Mouse (Mus musculus) induced T-regulatory cell, adult 2 months (primary cell): Measurements from ENCODE around the gene Zfp157.
"Not testable (repeated sequence)": the region's sequence is repeated elsewhere in the genome, so short reads cannot be mapped to it uniquely, and the experiment has no call there.

Source experiments
- DNase-seq: peaks from one replicate; pipeline ENCODE4 v3.0.0-alpha.2; 2012; ENCODE audit warnings: low read depth

The Zfp157 gene

GRCm38 (mm10) chr5:138441286-138442194 is at the start of gene Zfp157:
Gene Zfp157 (plus strand): TSS chr5:138441468.
- DNase-seq, result peak; percentile 93

GRCm38 (mm10) chr5:138397795-138398337 is 43.4 kb upstream of the Zfp157 start:
- no peak for DNase-seq

GRCm38 (mm10) chr5:138400431-138400830 is 40.8 kb upstream of the Zfp157 start:
- not testable (repeated sequence) for DNase-seq

- no peak for DNase-seq
Observed at GRCm38 (mm10) chr5:138458371-138458770, 17.1 kb downstream of the Zfp157 start.

GRCm38 (mm10) chr5:138459107-138459506 is 17.8 kb downstream of the Zfp157 start:
- DNase-seq, result no peak

GRCm38 (mm10) chr5:138473601-138474000 is 32.3 kb downstream of the Zfp157 start:
- peak; percentile 75 for DNase-seq

- DNase-seq, result not testable (repeated sequence)
Observed at GRCm38 (mm10) chr5:138504548-138504947, 63.3 kb downstream of the Zfp157 start.
